Mouse (Mus musculus) gastrocnemius, postnatal 4 days (tissue): ENCODE data around the gene Gm6377. TPM values are rescaled to one million over a fixed set of nuclear protein-coding genes. Genes with fewer than 3 reads are reported as not detected.

ENCODE experiments used
- DNase-seq, 2 experiments: peaks; one replicate each; pipeline ENCODE4 v3.0.0; 2021 to 2022; ENCODE audit warnings: low spot score in 2 of 2, mixed read lengths in 2 of 2
- long read RNA-seq, 2 experiments: library from polyadenylated mRNA; stranded (forward); transcript quantifications; one replicate each; pipeline ENCODE4 v2.0.0; 2021
- total RNA-seq, 2 experiments: library from RNA; stranded (reverse); gene quantifications; 2 replicates each; pipeline ENCODE4 v1.2.3; 2021

Gm6377 gene
- under 1 TPM; 0.12 to 0.18 TPM for total RNA-seq
- long read RNA-seq, experiment 1: 0 reads
- long read RNA-seq, experiment 2, partial matches to known transcripts: 0 of 2 reads
- long read RNA-seq, experiment 2, other reads (novel, unspliced or antisense): 1 of 2 reads

- no peak for DNase-seq
Measured at GRCm38 (mm10) chrX:109196468-109196867, at the start of gene Gm6377. Gene Gm6377 (plus strand): TSS chrX:109196756.

GRCm38 (mm10) chrX:109147108-109147507 is 49.4 kb upstream of the Gm6377 start:
- DNase-seq: no peak

- DNase-seq: no peak
Measured at GRCm38 (mm10) chrX:109151228-109151627, 45.3 kb upstream of the Gm6377 start.

GRCm38 (mm10) chrX:109160326-109160725 is 36.2 kb upstream of the Gm6377 start:
- no peak for DNase-seq

- DNase-seq: no peak
Measured at GRCm38 (mm10) chrX:109160901-109161300, 35.7 kb upstream of the Gm6377 start.

- no peak for DNase-seq
Measured at GRCm38 (mm10) chrX:109175038-109175437, 21.5 kb upstream of the Gm6377 start.

GRCm38 (mm10) chrX:109175470-109175869 is 21.1 kb upstream of the Gm6377 start:
- DNase-seq: no peak

- DNase-seq: no peak
Measured at GRCm38 (mm10) chrX:109184706-109185478, 11.7 kb upstream of the Gm6377 start.

GRCm38 (mm10) chrX:109189607-109190006 is 6.9 kb upstream of the Gm6377 start:
- DNase-seq: no peak

GRCm38 (mm10) chrX:109190969-109191368 is 5.6 kb upstream of the Gm6377 start:
- DNase-seq: no peak

- DNase-seq: no peak
Measured at GRCm38 (mm10) chrX:109191436-109191835, 5.1 kb upstream of the Gm6377 start.

GRCm38 (mm10) chrX:109207843-109208242 is 11.3 kb downstream of the Gm6377 start:
- DNase-seq: no peak

GRCm38 (mm10) chrX:109228720-109229119 is 32.2 kb downstream of the Gm6377 start:
- no peak for DNase-seq

- DNase-seq: no peak
Measured at GRCm38 (mm10) chrX:109235383-109236036, 39.0 kb downstream of the Gm6377 start.

- no peak for DNase-seq
Measured at GRCm38 (mm10) chrX:109238163-109238562, 41.6 kb downstream of the Gm6377 start.

Other genes with a start within 250 kb of the Gm6377 start
- 1 to 10 TPM; 5.5 TPM for gene Hmgn5, start 183.4 kb upstream of the Gm6377 start, total RNA-seq
- gene Sh3bgrl, start 101.4 kb upstream of the Gm6377 start, total RNA-seq: 10 to 100 TPM; 53.4 to 55.2 TPM